Mouse (Mus musculus): ENCODE measurements at regions not wholly inside any gene's neighbourhood (a gene's known extent, or its start where the extent isn't known, plus 50 kb on each side); places are given as distances from the start of the nearest gene placed in this dataset.

DNA sequence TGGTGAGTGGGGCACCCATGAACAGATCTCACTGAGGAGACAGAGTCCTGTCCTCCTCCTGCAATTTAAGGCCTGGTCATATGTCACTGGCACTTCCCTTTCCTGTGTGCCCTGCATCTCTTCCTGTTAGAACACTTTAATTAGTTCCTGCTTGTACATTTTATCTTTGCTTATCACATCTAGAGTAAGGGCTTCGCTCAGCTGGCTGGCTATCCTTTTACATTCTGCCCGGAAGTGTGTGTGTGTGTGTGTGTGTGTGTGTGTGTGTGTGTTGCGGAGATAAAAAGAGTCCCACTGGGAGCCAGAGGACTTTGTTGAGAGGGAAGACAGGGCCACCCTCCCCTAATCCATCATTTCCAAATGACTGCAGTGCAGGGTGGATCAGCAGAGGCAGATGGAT is 238.6 kb downstream of the Gadd45g start:
- Histone ChIP-seq H3K27ac (ENCODE audit: insufficient read depth, low read depth, low read length) (no peak overlapping the region), H3K4me3 (ENCODE audit: insufficient read depth, low read length) (no peak overlapping the region)

DNA sequence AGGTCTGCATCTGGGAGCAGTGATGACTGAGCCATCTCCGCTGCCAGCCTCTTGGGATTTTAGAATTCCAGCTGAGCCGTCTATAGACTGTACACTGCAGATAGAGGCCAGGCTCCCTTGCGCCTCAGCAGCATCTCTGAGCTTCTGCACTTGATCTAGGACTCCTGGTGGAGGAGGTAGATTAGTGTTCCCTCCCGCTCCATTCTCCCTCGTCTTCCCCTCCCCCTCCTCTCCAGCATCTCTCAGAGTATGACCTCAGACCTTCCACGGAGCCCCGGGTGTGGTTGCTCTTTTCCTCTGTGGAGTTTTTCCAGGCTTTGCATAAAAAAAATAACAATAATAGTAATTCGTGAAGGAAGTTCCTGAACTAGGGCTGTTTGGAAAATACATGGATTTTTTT is 241.8 kb downstream of the Gadd45g start:
- H3K4me3 ChIP-seq (ENCODE audit: insufficient read depth, low read length): no peak overlapping the region
- no peak overlapping the region for H3K27ac ChIP-seq (ENCODE audit: insufficient read depth, low read depth, low read length)
- peaks cover 11% of the 10 kb centered on the region for H3K4me1 ChIP-seq (ENCODE audit: control insufficient read depth, insufficient read depth, low read length)
- TF ChIP-seq POLR2A (IDR thresholded peaks at IDR 0.05; ENCODE audit: borderline replicate concordance, low read depth, low read length) (no peak), CTCF (IDR thresholded peaks at IDR 0.05; ENCODE audit: low read depth, low read length) (no peak)

More for the DNA sequence above, 238.6 kb downstream of the Gadd45g start:
- TF ChIP-seq CTCF (IDR thresholded peaks at IDR 0.05; ENCODE audit: low read depth, low read length) (no peak), POLR2A (IDR thresholded peaks at IDR 0.05; ENCODE audit: borderline replicate concordance, low read depth, low read length) (no peak)
- peaks cover 11% of the 10 kb centered on the region for H3K4me1 ChIP-seq (ENCODE audit: control insufficient read depth, insufficient read depth, low read length)

DNA sequence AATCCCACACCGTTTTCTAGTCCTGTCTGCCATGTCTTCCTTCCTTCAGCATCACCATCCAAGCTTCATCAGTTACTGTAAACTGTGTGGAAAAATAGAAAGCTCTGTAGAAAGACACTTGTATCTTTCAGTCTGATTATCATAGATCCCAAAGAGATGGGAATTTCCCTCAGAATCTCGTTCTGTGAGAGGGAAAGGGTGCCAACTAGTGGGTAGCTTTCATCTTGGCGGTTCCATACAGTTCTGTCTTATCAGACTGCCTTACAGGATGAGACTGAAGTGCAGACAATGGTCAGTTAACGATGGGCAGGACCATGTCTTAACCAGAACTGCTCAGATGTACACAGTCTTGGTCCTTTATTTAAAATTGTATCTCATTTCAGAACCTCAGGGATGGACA is 243.9 kb downstream of the Gadd45g start:
- H3K27ac ChIP-seq (ENCODE audit: insufficient read depth, low read depth, low read length): no peak overlapping the region
- H3K4me1 ChIP-seq (ENCODE audit: control insufficient read depth, insufficient read depth, low read length): peaks cover 3% of the 10 kb centered on the region
- H3K4me3 ChIP-seq (ENCODE audit: insufficient read depth, low read length): no peak overlapping the region
- no peak for TF ChIP-seq CTCF (IDR thresholded peaks at IDR 0.05; ENCODE audit: low read depth, low read length)
- no peak for TF ChIP-seq POLR2A (IDR thresholded peaks at IDR 0.05; ENCODE audit: borderline replicate concordance, low read depth, low read length)

DNA sequence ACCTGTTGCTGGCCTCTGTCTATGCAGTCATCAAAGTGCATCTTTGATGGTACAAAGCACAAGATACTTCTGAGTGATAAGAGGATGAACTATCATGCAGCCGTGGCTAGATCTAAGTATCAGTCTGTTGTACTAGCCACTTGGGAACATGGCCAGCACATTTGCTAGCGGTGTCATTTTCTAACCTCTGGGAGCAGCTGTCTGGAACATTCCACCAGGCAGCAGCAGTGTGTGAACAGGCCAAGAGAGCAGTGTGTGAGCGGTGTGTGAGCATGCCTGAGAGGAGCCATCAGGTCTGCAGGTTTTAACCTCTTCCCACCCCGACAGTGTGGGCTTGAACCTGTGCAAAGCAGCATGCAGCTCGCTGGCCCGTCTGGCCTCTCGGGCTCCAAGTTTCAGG is 248.3 kb downstream of the Gadd45g start:
- Histone ChIP-seq H3K4me3 (ENCODE audit: insufficient read depth, low read length) (no peak overlapping the region), H3K4me1 (ENCODE audit: control insufficient read depth, insufficient read depth, low read length) (peaks cover 1% of the 10 kb centered on the region), H3K27ac (ENCODE audit: insufficient read depth, low read depth, low read length) (no peak overlapping the region)
- TF ChIP-seq CTCF (IDR thresholded peaks at IDR 0.05; ENCODE audit: low read depth, low read length): no peak

DNA sequence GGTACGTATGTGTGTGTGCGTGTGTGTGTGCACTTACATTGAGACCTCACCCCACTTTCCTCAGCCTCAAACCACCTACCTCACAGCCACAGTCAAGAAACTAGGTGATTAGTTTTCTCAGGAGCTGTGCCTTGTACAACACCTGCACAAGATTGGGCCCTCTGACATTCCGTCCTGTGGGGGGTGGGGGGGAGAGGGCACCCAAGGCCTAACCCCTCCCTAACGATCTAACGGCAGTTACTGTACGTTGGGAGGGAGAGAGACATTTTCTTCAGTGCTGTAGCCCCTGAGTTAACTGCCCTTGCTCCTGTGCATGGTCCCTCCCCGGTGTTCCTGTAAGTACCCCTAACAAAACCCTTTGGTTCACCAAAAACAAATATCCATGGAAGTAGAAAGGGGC is 250.0 kb downstream of the Gadd45g start:
- TF ChIP-seq POLR2A (IDR thresholded peaks at IDR 0.05; ENCODE audit: borderline replicate concordance, low read depth, low read length) (no peak), CTCF (IDR thresholded peaks at IDR 0.05; ENCODE audit: low read depth, low read length) (no peak)
- H3K27ac ChIP-seq (ENCODE audit: insufficient read depth, low read depth, low read length): no peak overlapping the region
- no peak overlapping the region for H3K4me3 ChIP-seq (ENCODE audit: insufficient read depth, low read length)
- H3K4me1 ChIP-seq (ENCODE audit: control insufficient read depth, insufficient read depth, low read length): peaks cover 12% of the 10 kb centered on the region

DNA sequence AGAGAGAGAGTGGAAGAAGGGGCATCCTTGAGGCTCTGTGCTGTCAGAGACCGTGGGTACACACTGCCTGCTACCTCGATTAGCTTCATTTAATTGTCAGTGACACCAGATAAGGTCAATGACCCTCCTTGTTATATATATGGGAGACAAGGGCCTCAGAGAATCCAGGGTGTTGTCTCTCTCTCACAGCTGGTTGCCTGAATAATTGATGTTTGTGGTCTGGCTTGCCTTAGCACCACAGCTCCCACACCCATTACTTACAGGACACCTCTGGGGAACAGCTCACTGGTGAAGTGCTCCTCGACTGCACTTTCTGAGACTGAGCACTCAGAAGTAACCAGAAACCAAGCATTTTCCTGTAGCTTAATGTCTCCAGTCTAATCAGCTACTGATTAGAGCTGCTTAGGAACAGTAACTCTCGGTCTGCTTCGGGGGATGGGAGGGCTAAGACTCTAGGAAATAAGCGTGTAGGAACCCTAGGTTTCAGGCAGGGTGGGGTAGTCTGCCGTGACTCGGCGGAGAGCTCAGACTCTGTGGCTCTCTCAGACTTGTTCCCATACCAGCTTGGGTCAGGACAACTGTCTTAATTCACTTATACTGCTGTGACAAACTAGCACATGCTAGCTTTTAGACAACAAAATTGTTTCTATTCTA is 259.6 kb downstream of the Gadd45g start:
- no peak overlapping the region for H3K27ac ChIP-seq (ENCODE audit: insufficient read depth, low read depth, low read length)
- TF ChIP-seq CTCF (IDR thresholded peaks at IDR 0.05; ENCODE audit: low read depth, low read length) (no peak), POLR2A (IDR thresholded peaks at IDR 0.05; ENCODE audit: borderline replicate concordance, low read depth, low read length) (no peak)
- H3K4me1 ChIP-seq (ENCODE audit: control insufficient read depth, insufficient read depth, low read length): peaks cover 5% of the 10 kb centered on the region
- no peak overlapping the region for H3K4me3 ChIP-seq (ENCODE audit: insufficient read depth, low read length)

DNA sequence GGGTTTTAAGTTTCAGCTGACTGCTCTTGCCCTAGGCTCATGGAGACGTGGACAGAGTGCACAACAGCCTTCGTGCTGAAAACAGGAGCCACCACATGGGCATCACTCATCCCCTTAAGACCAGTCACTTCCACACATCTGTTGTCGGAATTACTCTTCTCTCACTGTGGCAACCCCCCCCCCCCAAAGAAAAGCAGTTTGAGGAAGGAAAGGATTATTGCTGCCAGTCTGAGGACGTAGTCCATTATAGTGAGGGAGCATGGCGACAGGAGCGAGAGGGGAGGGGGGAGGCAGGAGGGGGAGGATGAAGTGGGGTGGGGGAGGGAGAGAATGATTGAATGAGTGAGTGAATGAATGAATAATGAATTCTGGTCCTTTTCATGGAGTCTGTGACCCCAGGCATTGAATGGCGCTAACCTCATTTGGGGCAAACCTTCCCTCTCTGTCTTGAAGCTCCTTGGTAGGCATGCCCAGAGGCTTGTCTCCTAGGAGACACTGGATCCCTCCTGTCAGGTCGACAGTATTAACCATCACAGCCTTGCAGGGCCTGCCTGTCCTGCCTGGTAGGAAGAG is 262.0 kb downstream of the Gadd45g start:
- TF ChIP-seq POLR2A (IDR thresholded peaks at IDR 0.05; ENCODE audit: borderline replicate concordance, low read depth, low read length) (no peak), CTCF (IDR thresholded peaks at IDR 0.05; ENCODE audit: low read depth, low read length) (no peak)

DNA sequence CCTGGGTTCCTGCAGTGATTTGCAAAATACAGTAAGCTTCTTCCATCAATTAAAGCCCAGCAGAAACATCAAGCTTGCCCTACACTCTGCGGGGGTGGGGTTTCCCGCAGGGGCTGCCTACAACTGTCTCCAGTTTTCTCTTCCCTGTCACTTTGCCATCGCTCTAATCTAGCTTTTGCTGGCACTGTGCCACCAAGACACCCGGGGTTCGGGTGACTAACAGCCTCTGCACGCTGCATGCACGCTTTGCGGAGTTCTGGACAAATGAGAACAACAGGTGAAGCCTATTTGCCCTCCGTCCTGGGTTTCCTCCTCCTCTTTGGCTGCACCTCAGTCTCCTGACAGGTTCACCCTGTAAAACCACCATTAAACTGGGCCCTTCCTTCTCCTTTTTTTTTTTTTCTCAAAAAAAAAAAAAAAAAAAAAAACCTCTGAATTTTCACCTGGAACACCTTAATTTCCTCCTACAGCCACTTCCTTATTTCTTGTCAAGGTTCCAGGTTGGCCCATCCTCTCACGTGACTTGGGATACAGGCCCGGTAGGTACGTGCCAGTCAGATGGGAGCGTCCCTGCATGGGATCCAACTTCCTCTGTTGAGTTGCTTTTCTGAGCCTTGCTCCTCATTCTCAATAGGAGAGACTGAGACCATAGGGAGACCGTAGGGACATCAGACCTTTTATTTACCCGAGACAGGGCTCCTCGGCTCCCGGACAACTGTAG is 262.7 kb downstream of the Gadd45g start:
- Histone ChIP-seq H3K4me3 (ENCODE audit: insufficient read depth, low read length) (no peak overlapping the region), H3K27ac (ENCODE audit: insufficient read depth, low read depth, low read length) (no peak overlapping the region), H3K4me1 (ENCODE audit: control insufficient read depth, insufficient read depth, low read length) (peaks cover 4% of the 10 kb centered on the region)
- no peak for TF ChIP-seq POLR2A (IDR thresholded peaks at IDR 0.05; ENCODE audit: borderline replicate concordance, low read depth, low read length)
- no peak for TF ChIP-seq CTCF (IDR thresholded peaks at IDR 0.05; ENCODE audit: low read depth, low read length)

More for the DNA sequence above, 262.0 kb downstream of the Gadd45g start:
- Histone ChIP-seq H3K4me1 (ENCODE audit: control insufficient read depth, insufficient read depth, low read length) (peaks cover 4% of the 10 kb centered on the region), H3K4me3 (ENCODE audit: insufficient read depth, low read length) (no peak overlapping the region), H3K27ac (ENCODE audit: insufficient read depth, low read depth, low read length) (no peak overlapping the region)

DNA sequence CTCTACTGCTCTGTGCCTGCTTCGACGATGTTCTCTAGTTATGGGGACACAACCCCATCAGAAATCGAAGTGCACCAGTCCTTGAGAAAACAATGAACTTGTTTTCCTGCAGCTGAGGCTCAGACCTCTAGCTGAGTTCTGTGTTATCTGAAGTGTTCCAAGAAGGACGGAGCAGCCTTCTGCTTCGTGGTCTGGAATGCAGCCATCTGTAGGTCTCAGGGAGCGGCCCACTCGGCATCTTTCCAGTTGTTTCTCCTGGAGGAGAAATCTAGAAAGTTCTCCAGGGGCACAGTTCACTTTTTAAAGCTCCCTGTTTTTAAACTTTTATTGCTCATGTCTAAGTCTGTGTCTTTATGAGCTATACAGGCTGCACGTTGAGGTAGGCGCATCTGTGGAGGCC is 264.3 kb downstream of the Gadd45g start:
- no peak overlapping the region for H3K27ac ChIP-seq (ENCODE audit: insufficient read depth, low read depth, low read length)
- TF ChIP-seq CTCF (IDR thresholded peaks at IDR 0.05; ENCODE audit: low read depth, low read length) (no peak), POLR2A (IDR thresholded peaks at IDR 0.05; ENCODE audit: borderline replicate concordance, low read depth, low read length) (no peak)
- H3K4me3 ChIP-seq (ENCODE audit: insufficient read depth, low read length): no peak overlapping the region
- H3K4me1 ChIP-seq (ENCODE audit: control insufficient read depth, insufficient read depth, low read length): peaks cover 8% of the 10 kb centered on the region

DNA sequence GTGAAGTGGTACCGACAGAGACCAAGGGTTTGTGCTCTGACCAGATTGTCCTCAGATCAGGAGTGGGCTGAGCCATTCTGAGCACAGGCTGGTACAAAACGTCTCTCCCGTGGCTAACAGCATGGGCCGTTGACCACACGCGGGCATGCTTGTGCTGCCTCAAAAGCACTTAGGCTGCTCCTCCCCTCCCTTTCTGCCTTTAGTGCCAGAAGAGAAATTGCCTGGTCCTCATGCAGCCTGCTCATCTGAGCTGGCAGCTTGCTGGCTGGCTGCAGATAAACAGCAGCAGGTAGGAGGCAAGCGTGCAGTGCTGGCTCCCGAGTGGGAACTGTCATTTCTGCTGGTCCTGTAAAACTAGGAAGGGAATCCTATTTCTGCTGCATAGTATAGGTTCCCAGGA is 267.1 kb downstream of the Gadd45g start:
- Histone ChIP-seq H3K4me1 (ENCODE audit: control insufficient read depth, insufficient read depth, low read length) (peaks cover 8% of the 10 kb centered on the region), H3K4me3 (ENCODE audit: insufficient read depth, low read length) (no peak overlapping the region), H3K27ac (ENCODE audit: insufficient read depth, low read depth, low read length) (no peak overlapping the region)
- no peak for TF ChIP-seq POLR2A (IDR thresholded peaks at IDR 0.05; ENCODE audit: borderline replicate concordance, low read depth, low read length)
- TF ChIP-seq CTCF (IDR thresholded peaks at IDR 0.05; ENCODE audit: low read depth, low read length): no peak
